Mouse (Mus musculus): ENCODE measurements around the gene Epha2. TPM values are rescaled to one million over a fixed set of nuclear protein-coding genes. Genes with fewer than 3 reads are reported as not detected.

Epha2 gene
- polyA plus RNA-seq, 1 experiment from 2014 or later = 0.03 TPM

- Histone ChIP-seq H3K79me2 (ENCODE audit: inconsistent target) (no peaks in the 10 kb centered on the region), H3K27ac (no peak overlapping the region), H3K36me3 (ENCODE audit: inconsistent target) (no peaks in the 10 kb centered on the region), H3K4me3 (ENCODE audit: inconsistent target) (no peak overlapping the region)
- WGBS (ENCODE audit: missing documents) = 88% methylated on average over 4 of the region's 7 CpGs
Observed at GRCm38 (mm10) chr4:141317914-141318313, 16.9 kb downstream of the Epha2 start.

GRCm38 (mm10) chr4:141322526-141322925 is 21.5 kb downstream of the Epha2 start:
- no peak overlapping the region for H3K27ac ChIP-seq
- no peaks in the 10 kb centered on the region for H3K79me2 ChIP-seq (ENCODE audit: inconsistent target)
- H3K4me3 ChIP-seq (ENCODE audit: inconsistent target) = no peak overlapping the region
- 74% methylated on average over 11 of the region's 11 CpGs for WGBS (ENCODE audit: missing documents)
- H3K36me3 ChIP-seq (ENCODE audit: inconsistent target) = no peaks in the 10 kb centered on the region

- Histone ChIP-seq H3K27ac (no peak overlapping the region), H3K79me2 (ENCODE audit: inconsistent target) (no peaks in the 10 kb centered on the region), H3K36me3 (ENCODE audit: inconsistent target) (no peaks in the 10 kb centered on the region), H3K4me3 (ENCODE audit: inconsistent target) (no peak overlapping the region)
- 97% methylated on average over 6 of the region's 6 CpGs for WGBS (ENCODE audit: missing documents)
Observed at GRCm38 (mm10) chr4:141324771-141325191, 23.7 kb downstream of the Epha2 start.

- no peak overlapping the region for H3K4me3 ChIP-seq (ENCODE audit: inconsistent target)
- no peaks in the 10 kb centered on the region for H3K36me3 ChIP-seq (ENCODE audit: inconsistent target)
- no peak overlapping the region for H3K27ac ChIP-seq
- WGBS (ENCODE audit: missing documents) = 22% methylated on average over 15 of the region's 15 CpGs
- no peaks in the 10 kb centered on the region for H3K79me2 ChIP-seq (ENCODE audit: inconsistent target)
Observed at GRCm38 (mm10) chr4:141325636-141326035, 24.6 kb downstream of the Epha2 start.

DNA sequence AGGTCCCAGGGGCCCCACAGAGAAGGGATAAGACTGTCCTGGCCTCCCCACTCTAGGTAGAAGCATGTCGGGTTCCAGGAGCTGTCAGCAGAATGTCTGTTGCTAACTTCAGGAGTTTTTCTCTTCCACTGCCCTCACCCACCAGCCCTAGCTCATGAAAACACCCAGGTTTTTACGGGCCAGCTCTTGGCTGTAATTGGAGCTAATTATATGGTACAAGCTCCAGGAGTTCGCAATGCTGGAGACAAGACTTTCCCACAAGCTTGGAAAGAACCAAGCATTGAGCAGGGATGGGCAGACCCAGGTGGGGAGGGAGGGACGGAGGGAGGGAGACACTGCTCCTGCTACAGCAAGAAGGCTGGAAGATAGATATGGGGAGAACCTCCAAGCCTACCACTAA is 26.0 kb downstream of the Epha2 start:
- 89% methylated on average over 4 of the region's 4 CpGs for WGBS (ENCODE audit: missing documents)
- Histone ChIP-seq H3K4me3 (ENCODE audit: inconsistent target) (no peak overlapping the region), H3K36me3 (ENCODE audit: inconsistent target) (no peaks in the 10 kb centered on the region), H3K27ac (no peak overlapping the region), H3K79me2 (ENCODE audit: inconsistent target) (no peaks in the 10 kb centered on the region)

DNA sequence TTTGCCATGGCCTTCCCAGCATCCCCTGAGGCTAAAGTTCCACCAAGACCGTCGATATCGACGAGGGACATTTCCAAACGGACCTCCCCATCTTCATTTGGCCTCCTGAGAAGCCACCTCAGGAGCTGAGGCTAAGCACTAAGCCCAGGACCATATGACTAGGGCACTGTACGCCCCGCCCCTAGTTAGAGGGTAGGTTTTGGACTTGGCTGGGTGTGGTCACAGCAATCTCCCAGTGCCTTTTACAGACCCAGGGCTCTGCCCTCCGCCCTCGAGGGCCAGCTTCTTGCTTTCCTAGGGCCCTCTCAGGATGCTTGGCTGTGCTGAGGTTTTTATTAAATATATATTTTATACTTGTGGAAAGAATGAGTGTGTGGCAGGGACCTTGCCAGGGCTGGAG is 27.7 kb downstream of the Epha2 start:
- H3K36me3 ChIP-seq (ENCODE audit: inconsistent target) = no peaks in the 10 kb centered on the region
- no peaks in the 10 kb centered on the region for H3K79me2 ChIP-seq (ENCODE audit: inconsistent target)
- no peak overlapping the region for H3K27ac ChIP-seq
- H3K4me3 ChIP-seq (ENCODE audit: inconsistent target) = no peak overlapping the region
- WGBS (ENCODE audit: missing documents) = 90% methylated on average over 9 of the region's 9 CpGs

DNA sequence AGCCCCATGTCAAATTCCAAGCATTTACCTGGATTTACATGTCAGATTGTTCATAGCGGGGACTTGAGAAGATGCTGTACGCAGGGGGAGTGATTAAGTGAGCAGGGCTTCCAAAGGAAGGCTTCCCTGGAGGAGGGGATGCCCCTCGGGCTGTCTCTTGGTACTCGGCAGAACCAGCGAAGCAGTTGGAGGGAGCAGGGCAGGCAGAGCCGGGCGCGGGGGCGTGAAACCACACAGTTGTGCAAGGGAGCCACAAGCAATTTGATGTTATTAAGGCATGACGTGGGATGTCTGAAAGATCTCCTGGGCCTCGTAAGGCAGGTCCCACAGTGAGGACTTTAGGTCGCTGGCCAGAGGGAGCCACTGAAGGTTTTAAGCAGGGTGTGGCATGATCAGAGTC is 28.9 kb downstream of the Epha2 start:
- H3K27ac ChIP-seq = no peak overlapping the region
- H3K36me3 ChIP-seq (ENCODE audit: inconsistent target) = no peaks in the 10 kb centered on the region
- whole genome bisulfite sequencing (ENCODE audit: missing documents) = 34% methylated on average over 12 of the region's 12 CpGs
- H3K79me2 ChIP-seq (ENCODE audit: inconsistent target) = no peaks in the 10 kb centered on the region
- no peak overlapping the region for H3K4me3 ChIP-seq (ENCODE audit: inconsistent target)

DNA sequence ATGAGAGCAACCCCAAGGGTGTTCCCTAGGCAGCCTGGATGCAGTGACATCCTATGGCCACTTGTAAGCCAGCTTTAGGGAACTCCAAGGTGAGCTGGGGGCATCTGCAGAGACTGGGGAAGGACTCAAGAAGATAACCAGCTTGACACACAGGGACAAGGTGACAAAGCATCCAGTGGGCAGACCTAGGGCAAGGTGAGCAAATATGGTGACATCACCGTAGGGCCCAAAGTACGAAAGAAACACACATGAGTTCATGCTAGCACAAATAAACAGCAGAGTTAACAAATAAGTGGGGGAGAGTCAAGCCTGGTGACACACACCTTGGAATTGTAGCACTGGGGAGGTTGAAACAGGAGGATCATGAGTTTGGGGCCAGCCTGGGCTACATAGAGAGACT is 30.4 kb downstream of the Epha2 start:
- Histone ChIP-seq H3K79me2 (ENCODE audit: inconsistent target) (no peaks in the 10 kb centered on the region), H3K27ac (no peak overlapping the region), H3K36me3 (ENCODE audit: inconsistent target) (no peaks in the 10 kb centered on the region), H3K4me3 (ENCODE audit: inconsistent target) (no peak overlapping the region)
- 84% methylated on average over 2 of the region's 2 CpGs for WGBS (ENCODE audit: missing documents)

- H3K4me3 ChIP-seq (ENCODE audit: inconsistent target) = no peak overlapping the region
- H3K36me3 ChIP-seq (ENCODE audit: inconsistent target) = no peaks in the 10 kb centered on the region
- H3K79me2 ChIP-seq (ENCODE audit: inconsistent target) = no peaks in the 10 kb centered on the region
- H3K27ac ChIP-seq = no peak overlapping the region
- 81% methylated on average over 7 of the region's 7 CpGs for WGBS (ENCODE audit: missing documents)
Observed at GRCm38 (mm10) chr4:141332258-141332657, 31.2 kb downstream of the Epha2 start.

DNA sequence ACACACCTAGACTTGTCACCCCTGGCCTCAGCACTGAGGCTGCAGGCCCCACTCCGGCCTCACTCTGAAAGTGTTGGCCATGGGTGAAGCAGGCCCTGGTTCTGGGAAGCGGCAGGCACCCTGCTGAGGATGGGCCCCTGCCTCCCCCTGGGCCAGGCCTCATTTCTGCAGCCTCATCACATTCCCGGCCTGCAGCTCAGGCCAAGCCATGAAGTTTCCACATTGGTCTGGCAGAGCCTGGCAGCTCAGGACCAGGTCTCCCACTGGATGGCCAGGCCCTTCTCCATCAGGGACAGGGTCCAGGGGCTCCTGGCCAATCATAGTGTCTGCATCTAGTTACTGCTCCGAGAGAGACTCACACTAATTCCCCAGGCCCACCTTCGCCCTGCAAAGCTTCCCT is 33.7 kb downstream of the Epha2 start:
- no peak overlapping the region for H3K27ac ChIP-seq
- no peak overlapping the region for H3K4me3 ChIP-seq (ENCODE audit: inconsistent target)
- H3K79me2 ChIP-seq (ENCODE audit: inconsistent target) = no peaks in the 10 kb centered on the region
- H3K36me3 ChIP-seq (ENCODE audit: inconsistent target) = no peaks in the 10 kb centered on the region
- 87% methylated on average over 5 of the region's 5 CpGs for WGBS (ENCODE audit: missing documents)

GRCm38 (mm10) chr4:141335263-141335796 is 34.3 kb downstream of the Epha2 start:
- Histone ChIP-seq H3K36me3 (ENCODE audit: inconsistent target) (no peaks in the 10 kb centered on the region), H3K27ac (no peak overlapping the region), H3K79me2 (ENCODE audit: inconsistent target) (no peaks in the 10 kb centered on the region), H3K4me3 (ENCODE audit: inconsistent target) (no peak overlapping the region)
- 73% methylated on average over 3 of the region's 3 CpGs for whole genome bisulfite sequencing (ENCODE audit: missing documents)

DNA sequence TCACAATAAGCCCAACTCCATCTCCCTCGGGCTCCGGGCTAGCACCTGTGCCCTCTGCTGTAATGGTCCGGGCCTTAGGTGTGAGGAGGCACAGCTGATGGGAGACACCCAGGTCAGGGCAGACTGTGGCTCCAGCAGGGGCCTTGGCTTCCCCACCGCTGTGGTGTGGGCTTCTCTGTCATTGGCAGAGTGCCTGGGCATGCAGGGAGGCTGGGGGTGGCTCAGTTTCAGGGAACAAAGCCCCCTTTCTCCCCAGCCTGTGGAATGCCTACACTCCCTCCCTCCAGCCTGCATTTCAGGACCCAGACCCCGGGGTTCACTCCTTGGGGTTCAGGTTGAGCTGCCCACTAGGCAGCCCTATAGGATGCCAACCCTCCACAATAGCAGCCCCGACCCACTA is 35.2 kb downstream of the Epha2 start:
- Histone ChIP-seq H3K27ac (no peak overlapping the region), H3K79me2 (ENCODE audit: inconsistent target) (no peaks in the 10 kb centered on the region), H3K36me3 (ENCODE audit: inconsistent target) (no peaks in the 10 kb centered on the region), H3K4me3 (ENCODE audit: inconsistent target) (no peak overlapping the region)
- WGBS (ENCODE audit: missing documents) = 85% methylated on average over 6 of the region's 6 CpGs

DNA sequence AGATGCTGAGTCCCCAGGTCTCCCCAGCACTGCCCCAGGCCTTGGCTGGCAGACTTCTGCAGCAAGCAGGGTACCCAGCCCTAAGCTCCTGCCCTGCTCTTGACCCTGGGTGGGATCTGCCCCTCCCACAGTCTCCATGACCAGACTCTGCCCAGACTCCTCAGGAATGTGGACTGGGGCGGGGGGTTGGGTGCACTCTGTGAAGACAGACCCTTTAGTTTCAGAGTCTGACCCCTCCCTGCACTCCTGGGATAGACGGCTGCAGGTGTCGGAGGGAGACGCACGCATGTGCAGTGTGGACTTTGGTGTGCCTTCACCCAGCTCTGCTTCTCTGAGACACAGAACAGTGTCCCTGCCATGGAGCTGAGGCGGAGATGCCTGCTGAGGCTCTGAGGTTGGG is 36.9 kb downstream of the Epha2 start:
- H3K79me2 ChIP-seq (ENCODE audit: inconsistent target) = no peaks in the 10 kb centered on the region
- no peak overlapping the region for H3K4me3 ChIP-seq (ENCODE audit: inconsistent target)
- 84% methylated on average over 6 of the region's 6 CpGs for WGBS (ENCODE audit: missing documents)
- no peak overlapping the region for H3K27ac ChIP-seq
- H3K36me3 ChIP-seq (ENCODE audit: inconsistent target) = no peaks in the 10 kb centered on the region

GRCm38 (mm10) chr4:141338853-141339252 is 37.8 kb downstream of the Epha2 start:
- WGBS (ENCODE audit: missing documents) = 44% methylated on average over 1 of the region's 1 CpGs
- H3K27ac ChIP-seq = no peak overlapping the region
- no peak overlapping the region for H3K4me3 ChIP-seq (ENCODE audit: inconsistent target)
- H3K79me2 ChIP-seq (ENCODE audit: inconsistent target) = no peaks in the 10 kb centered on the region
- H3K36me3 ChIP-seq (ENCODE audit: inconsistent target) = no peaks in the 10 kb centered on the region

- H3K36me3 ChIP-seq (ENCODE audit: inconsistent target) = no peaks in the 10 kb centered on the region
- H3K4me3 ChIP-seq (ENCODE audit: inconsistent target) = no peak overlapping the region
- H3K79me2 ChIP-seq (ENCODE audit: inconsistent target) = no peaks in the 10 kb centered on the region
- 82% methylated on average over 7 of the region's 7 CpGs for WGBS (ENCODE audit: missing documents)
- H3K27ac ChIP-seq = no peak overlapping the region
Observed at GRCm38 (mm10) chr4:141341477-141341876, 40.4 kb downstream of the Epha2 start.

DNA sequence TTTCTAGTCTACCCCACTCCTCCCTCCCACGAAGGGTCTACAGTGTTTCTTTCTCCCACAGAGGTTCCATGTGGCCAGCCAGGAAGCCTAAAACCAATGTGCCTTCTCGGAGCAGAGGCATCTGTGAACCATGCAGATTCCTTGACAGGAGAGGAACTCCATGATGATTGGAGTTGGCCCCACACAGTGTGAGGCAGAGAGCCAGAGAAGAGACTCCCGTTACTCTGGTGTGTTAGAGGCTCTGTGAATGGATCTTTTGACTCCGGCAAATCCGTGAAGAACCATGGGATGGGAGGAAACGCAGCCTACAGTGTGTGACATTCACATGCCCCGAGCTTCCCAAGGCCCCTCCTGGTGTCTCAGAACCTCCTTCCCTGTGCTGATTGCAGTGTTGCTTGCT is 42.5 kb downstream of the Epha2 start:
- no peaks in the 10 kb centered on the region for H3K36me3 ChIP-seq (ENCODE audit: inconsistent target)
- no peak overlapping the region for H3K27ac ChIP-seq
- no peaks in the 10 kb centered on the region for H3K79me2 ChIP-seq (ENCODE audit: inconsistent target)
- no peak overlapping the region for H3K4me3 ChIP-seq (ENCODE audit: inconsistent target)
- WGBS (ENCODE audit: missing documents) = 93% methylated on average over 7 of the region's 7 CpGs
